Mouse (Mus musculus) midbrain, embryonic 10.5 days (tissue): ENCODE results near the gene Ctsk. TPM values are rescaled to one million over a fixed set of nuclear protein-coding genes. Genes with fewer than 3 reads are reported as not detected.
A peak's percentile ranks its signal among the peaks of the same experiment; 100 is the strongest.

Experiments used
- DNase-seq: peaks from one replicate; pipeline ENCODE4 v3.0.0-alpha.2; 2017; ENCODE audit warnings: low spot score
- H3K27ac ChIP-seq: fragments of 300-500 bp; sonication (generic); replicated peaks from 2 replicates; pipeline ENCODE4 v1.5.1; 2016; ENCODE audit warnings: mild to moderate bottlenecking
- H3K27me3 ChIP-seq: fragments of 300-500 bp; sonication (generic); 2 replicates; pipeline ENCODE4 v1.6.1; 2016; ENCODE audit warnings: low read depth, mild to moderate bottlenecking; ENCODE audit not compliant: poor library complexity, severe bottlenecking
- H3K36me3 ChIP-seq: fragments of 300-500 bp; sonication (generic); 2 replicates; pipeline ENCODE4 v1.6.1; 2016; ENCODE audit warnings: mild to moderate bottlenecking, moderate library complexity
- H3K4me1 ChIP-seq: fragments of 300-500 bp; sonication (generic); 2 replicates; pipeline ENCODE4 v1.6.1; 2016
- H3K4me3 ChIP-seq: fragments of 300-500 bp; sonication (generic); 2 replicates; pipeline ENCODE4 v1.5.1; 2016; ENCODE audit warnings: mild to moderate bottlenecking, moderate library complexity
- H3K9me3 ChIP-seq: fragments of 300-500 bp; sonication (generic); replicated peaks from 2 replicates; pipeline ENCODE4 v1.6.1; 2016; ENCODE audit warnings: mild to moderate bottlenecking
- WGBS: fragments of 180-500 bp; shearing (Covaris S2); methylation state at CpG from one replicate; pipeline ENCODE4 v1.1.7; 2016; 5-methylcytosine and 5-hydroxymethylcytosine counted together
- polyA plus RNA-seq: library from polyadenylated mRNA; unstranded; fragments of >200 nt; fragmentation: Nextera tagmentation; extraction: Ambion mirVana; gene quantifications from 2 replicates; pipeline ENCODE4 v1.2.1, GENCODE M21; 2016

The Ctsk gene
- polyA plus RNA-seq = 2.4 and 4.5 TPM in 2 replicates

DNA sequence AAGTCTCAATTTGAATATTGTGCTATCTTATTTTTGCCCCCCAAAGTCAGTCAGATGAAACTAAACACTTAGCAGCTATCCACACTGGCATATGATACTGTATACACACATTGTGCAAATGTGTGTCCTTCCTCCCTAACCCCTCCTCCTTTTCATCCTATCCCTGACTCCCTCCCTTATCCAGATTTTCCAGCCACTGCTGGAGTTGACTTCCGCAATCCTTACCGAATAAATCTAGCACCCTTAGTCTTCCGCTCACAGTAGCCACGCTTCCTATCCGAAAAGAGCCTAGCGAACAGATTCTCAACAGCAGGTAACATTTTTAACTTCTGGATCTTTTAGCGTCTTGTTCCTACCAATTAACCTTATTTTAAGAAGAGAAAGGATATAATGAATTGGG is at the start of gene Ctsk:
TSS of gene Ctsk (plus strand) at position 233 of the 400 bp plus-strand sequence.
- WGBS = 89% methylated on average over 7 of the region's 7 CpGs
- H3K36me3 ChIP-seq = peaks cover 27% of the 10 kb centered on the region
- H3K4me3 ChIP-seq = no peak within 1 kb of the TSS
- no peaks in the 10 kb centered on the region for H3K27me3 ChIP-seq
- peaks cover 4% of the 10 kb centered on the region; the same call in 1 of the 2 replicates for H3K4me1 ChIP-seq
- H3K9me3 ChIP-seq = no peaks in the 10 kb centered on the region
- DNase-seq = no peak
- H3K27ac ChIP-seq = no peak within 1 kb of the TSS

DNA sequence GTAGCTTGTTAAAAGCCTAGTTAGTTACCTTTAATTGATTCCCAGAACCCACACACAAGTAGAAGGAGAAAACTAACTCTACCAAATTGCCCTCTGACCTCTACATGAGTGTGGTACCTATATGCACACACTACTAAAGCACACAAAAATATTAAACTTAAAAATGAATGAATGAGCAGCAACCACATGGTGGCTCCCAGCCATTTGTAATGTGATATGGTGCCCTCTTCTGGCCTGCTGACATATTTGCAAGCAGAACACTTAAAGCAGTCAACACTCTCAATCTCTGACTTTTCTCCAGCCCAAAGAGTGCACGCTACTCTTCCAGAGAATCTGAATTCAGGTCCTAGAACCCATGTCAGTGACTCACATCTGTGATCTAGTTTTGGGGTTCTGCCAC is 48.6 kb upstream of the Ctsk start:
- H3K4me3 ChIP-seq = no peak overlapping the region

DNA sequence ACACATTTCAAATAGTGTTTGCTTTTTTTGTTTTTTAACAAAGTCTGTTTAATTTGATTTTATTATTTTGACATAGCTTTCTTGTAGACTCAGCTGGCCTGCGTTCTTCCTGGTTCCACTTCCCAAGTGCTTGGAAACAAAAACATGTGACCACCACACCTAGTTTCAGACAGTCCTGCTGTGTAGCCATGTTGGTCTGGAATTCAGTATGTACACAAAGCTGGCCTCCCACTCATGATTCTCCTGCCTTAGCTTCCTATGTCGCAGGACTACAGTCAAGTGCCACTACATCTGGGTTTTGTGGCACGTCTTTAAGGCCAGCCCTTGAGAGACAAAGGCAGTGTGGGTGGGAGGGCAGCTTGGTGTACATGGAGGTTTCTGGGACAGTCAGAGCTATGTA is 48.1 kb upstream of the Ctsk start:
- no peak overlapping the region for H3K27ac ChIP-seq
- 91% methylated on average over 3 of the region's 3 CpGs for WGBS
- no peaks in the 10 kb centered on the region for H3K4me1 ChIP-seq
- H3K27me3 ChIP-seq = no peaks in the 10 kb centered on the region
- no peak for DNase-seq
- H3K4me3 ChIP-seq = no peak overlapping the region
- H3K36me3 ChIP-seq = peaks cover 46% of the 10 kb centered on the region
- no peaks in the 10 kb centered on the region for H3K9me3 ChIP-seq

More for the DNA sequence above, 48.6 kb upstream of the Ctsk start:
- Histone ChIP-seq H3K9me3 (no peaks in the 10 kb centered on the region), H3K36me3 (peaks cover 46% of the 10 kb centered on the region), H3K27ac (no peak overlapping the region), H3K4me1 (no peaks in the 10 kb centered on the region), H3K27me3 (no peaks in the 10 kb centered on the region)
- DNase-seq = peak; percentile 39
- 51% methylated on average over 1 of the region's 1 CpGs for WGBS

DNA sequence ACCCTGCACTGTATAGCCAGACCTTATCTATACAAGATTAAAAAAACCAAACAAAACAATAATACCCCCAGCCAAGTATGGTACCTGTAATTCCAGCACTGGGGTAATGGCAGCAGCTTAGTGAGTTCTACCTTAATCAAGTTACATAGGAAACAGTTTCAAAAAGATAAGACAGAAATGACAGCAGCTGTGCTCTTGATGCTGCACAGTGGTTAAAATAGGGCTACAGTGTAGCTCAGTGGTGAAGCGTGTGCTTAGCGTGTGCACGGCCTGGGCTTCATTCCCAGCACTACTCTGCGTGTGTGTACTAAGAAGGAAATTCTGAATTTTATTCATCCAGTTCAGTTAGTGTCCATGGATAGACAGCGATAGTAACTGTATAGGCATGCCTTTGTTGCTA is 42.7 kb upstream of the Ctsk start:
- Histone ChIP-seq H3K9me3 (no peaks in the 10 kb centered on the region), H3K27ac (no peak overlapping the region), H3K4me3 (no peak overlapping the region), H3K4me1 (no peaks in the 10 kb centered on the region), H3K27me3 (no peaks in the 10 kb centered on the region), H3K36me3 (peaks cover 37% of the 10 kb centered on the region)
- 98% methylated on average over 5 of the region's 5 CpGs for whole genome bisulfite sequencing
- no peak for DNase-seq

DNA sequence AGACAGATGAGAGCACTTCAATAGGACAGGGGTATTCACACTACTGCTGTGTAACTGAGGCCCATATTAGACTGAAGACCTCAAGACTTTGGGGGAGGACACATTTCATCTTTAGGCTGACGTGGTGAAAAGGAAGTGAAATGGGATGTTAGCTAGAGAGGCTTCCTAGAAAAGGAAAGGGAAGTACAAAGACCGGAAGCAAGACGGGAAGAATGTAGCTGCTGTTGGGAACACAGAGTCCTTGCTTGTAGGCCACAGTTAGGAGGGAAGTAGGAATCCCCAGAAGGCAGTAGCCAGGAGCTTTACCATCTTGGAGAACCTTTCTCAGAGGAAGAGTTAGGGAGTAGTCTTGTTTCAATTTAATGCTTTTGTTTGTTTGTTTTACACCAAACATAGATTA is 41.3 kb upstream of the Ctsk start:
- Histone ChIP-seq H3K4me1 (no peaks in the 10 kb centered on the region), H3K4me3 (no peak overlapping the region), H3K36me3 (peaks cover 37% of the 10 kb centered on the region), H3K27me3 (no peaks in the 10 kb centered on the region), H3K9me3 (no peaks in the 10 kb centered on the region), H3K27ac (no peak overlapping the region)
- 83% methylated on average over 3 of the region's 3 CpGs for WGBS
- no peak for DNase-seq

DNA sequence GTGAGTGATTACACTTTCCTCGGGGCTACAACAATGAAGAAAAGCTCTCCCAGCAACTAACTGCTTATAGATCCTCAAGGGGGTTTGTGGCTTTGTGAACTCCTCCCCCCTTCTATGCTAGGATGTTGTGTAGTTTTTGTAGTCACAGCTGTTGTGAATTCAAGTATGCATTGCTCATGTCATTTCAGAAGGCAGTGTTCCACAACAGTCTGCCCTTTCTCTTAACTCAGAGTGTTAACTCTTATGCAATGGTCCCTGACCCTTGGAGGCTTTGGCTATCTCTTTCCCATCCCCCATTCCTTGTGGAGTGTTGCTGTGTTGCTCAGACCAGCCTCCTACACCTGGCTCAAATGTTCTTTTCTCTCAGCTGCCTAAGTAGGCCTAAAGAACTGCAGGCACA is 39.7 kb upstream of the Ctsk start:
- Histone ChIP-seq H3K36me3 (peaks cover 34% of the 10 kb centered on the region), H3K9me3 (no peaks in the 10 kb centered on the region), H3K27me3 (no peaks in the 10 kb centered on the region), H3K27ac (no peak overlapping the region), H3K4me3 (no peak overlapping the region), H3K4me1 (no peaks in the 10 kb centered on the region)
- 76% methylated on average over 1 of the region's 1 CpGs for WGBS
- DNase-seq = no peak

DNA sequence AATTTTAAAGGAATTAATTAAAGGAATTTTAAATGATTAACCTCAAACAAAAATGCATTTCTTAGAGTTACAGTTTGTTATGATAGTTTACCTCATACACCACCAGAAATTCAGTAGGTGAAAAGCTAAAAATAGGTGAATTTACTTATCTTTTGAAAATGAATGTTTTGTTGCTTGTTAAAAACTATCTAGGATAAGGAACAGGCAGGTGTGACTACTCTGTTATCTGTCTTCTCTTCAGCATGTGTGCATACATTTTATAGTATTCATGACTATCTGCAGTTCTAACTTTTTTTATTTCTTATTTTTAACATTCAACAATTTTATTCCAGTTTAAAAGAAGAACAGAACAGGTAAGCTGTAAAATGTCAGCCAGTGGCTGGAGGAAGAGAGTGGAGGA is 35.2 kb upstream of the Ctsk start:
- peaks cover 48% of the 10 kb centered on the region for H3K36me3 ChIP-seq
- no peak for DNase-seq

DNA sequence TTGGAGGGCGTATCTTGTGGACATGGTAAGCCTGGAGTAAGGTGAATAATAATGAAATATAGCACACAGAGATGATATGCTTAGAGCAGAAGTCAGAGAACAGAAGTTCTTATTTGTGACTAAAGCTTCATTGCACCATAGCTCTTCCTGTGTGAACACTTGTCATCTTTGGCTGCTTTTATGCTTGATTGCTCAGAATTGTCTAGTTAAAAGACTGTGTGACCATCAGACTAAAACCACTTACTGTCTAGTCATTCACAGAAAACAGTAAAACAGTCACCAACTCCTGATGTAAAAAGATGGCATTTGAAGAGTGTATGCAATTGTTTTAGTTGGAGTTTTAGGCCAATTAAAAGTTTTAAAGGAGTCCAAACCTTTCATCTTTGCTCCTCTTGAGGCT is 20.1 kb upstream of the Ctsk start:
- Histone ChIP-seq H3K27me3 (no peaks in the 10 kb centered on the region), H3K27ac (no peak overlapping the region), H3K9me3 (no peaks in the 10 kb centered on the region), H3K4me3 (no peak overlapping the region), H3K36me3 (peaks cover 79% of the 10 kb centered on the region), H3K4me1 (no peaks in the 10 kb centered on the region)
- no peak for DNase-seq
- WGBS = 94% methylated on average over 1 of the region's 1 CpGs

More for the DNA sequence above, 35.2 kb upstream of the Ctsk start:
- Histone ChIP-seq H3K4me1 (no peaks in the 10 kb centered on the region), H3K27me3 (no peaks in the 10 kb centered on the region), H3K9me3 (no peaks in the 10 kb centered on the region), H3K27ac (no peak overlapping the region), H3K4me3 (no peak overlapping the region)

DNA sequence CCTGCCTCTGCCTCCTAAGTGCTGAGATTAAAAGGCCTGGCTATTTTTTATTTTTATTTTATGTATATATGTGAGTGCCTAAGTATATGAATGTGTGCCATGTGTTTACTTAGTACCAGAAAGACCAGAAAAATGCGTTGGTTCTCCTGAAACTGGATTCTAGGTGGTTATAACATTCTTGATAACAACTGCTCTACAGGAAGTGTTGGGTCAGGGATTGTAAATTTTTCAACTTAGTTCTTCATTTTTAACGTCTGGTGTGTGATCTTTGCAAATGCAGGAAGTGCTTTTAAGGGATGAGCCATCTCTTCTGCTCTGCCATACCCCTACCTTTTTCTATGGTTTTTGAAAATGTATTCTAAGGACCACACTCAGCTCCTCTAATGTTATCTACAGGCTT is 12.6 kb upstream of the Ctsk start:
- no peaks in the 10 kb centered on the region for H3K27me3 ChIP-seq
- DNase-seq = no peak
- no peak overlapping the region for H3K27ac ChIP-seq
- WGBS = 91% methylated on average over 2 of the region's 2 CpGs
- no peaks in the 10 kb centered on the region for H3K9me3 ChIP-seq
- H3K4me1 ChIP-seq = no peaks in the 10 kb centered on the region
- H3K36me3 ChIP-seq = peaks cover 88% of the 10 kb centered on the region
- H3K4me3 ChIP-seq = no peak overlapping the region

DNA sequence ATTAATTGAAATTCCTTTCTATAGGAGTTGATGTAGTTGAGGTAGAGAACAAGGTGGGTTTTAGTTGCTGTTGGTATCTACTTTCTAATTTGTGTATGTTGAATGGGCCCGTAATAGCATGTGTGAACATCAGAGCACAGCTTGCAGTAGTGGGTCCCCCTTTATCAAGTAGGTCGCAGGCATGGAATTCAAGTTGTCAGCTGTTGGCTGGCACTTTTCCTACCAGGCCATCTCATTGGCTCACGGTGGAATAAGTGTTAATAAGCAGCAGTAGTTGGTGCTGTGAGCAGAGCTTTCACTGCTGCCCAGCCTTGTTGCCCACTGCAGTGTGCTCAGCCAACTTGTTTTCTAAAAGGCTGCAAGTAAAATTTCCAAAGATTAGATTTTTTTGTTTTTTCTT is 10.4 kb upstream of the Ctsk start:
- H3K4me3 ChIP-seq = no peak overlapping the region
- H3K27me3 ChIP-seq = no peaks in the 10 kb centered on the region
- WGBS = 91% methylated on average over 3 of the region's 3 CpGs
- no peaks in the 10 kb centered on the region for H3K4me1 ChIP-seq
- H3K9me3 ChIP-seq = no peaks in the 10 kb centered on the region
- DNase-seq = no peak
- H3K36me3 ChIP-seq = peaks cover 92% of the 10 kb centered on the region
- H3K27ac ChIP-seq = no peak overlapping the region

DNA sequence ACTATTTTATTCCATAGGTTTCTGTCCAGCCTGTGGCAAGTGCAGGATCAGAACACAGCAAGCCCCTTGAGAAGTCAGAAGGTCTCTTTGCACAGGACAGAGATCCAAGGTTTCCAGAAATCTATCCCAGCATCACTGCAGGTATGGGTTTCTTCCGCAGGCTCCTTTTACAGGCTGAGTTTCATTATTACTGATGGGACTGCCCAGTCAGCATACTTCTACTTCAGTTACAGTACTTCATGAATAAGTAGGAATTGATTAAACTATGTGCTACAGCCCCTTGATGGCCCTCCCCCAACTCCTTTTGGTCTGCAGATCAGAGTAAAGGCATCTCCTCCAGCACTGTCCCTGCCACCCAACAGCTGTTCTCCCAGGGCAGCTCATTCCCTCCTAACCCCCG is 8.8 kb upstream of the Ctsk start:
- no peaks in the 10 kb centered on the region for H3K27me3 ChIP-seq
- no peak for DNase-seq
- H3K9me3 ChIP-seq = no peaks in the 10 kb centered on the region
- H3K27ac ChIP-seq = no peak overlapping the region
- 89% methylated on average over 2 of the region's 2 CpGs for WGBS
- peaks cover 95% of the 10 kb centered on the region for H3K36me3 ChIP-seq
- no peaks in the 10 kb centered on the region for H3K4me1 ChIP-seq
- H3K4me3 ChIP-seq = no peak overlapping the region

DNA sequence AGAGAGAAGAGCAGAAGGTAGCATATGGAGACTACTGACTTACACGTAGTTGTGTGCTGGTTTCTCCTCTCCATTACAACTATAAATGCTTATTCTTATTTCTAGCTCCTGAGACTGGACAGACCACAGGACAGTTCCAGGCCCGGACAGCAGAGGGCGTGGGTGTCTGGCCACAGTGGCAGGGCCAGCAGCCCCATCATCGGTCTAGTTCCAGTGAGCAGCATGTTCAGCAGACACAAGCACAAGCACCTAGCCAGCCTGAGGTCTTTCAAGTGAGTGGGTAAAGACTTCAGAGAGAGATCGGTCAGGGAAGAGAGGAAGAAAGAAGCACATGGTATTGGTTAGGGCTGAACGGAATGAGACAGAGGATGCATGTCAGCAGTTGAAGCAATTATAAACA is 4.7 kb upstream of the Ctsk start:
- Histone ChIP-seq H3K36me3 (peaks cover 68% of the 10 kb centered on the region), H3K27me3 (no peaks in the 10 kb centered on the region), H3K27ac (no peak overlapping the region), H3K4me3 (no peak overlapping the region), H3K9me3 (no peaks in the 10 kb centered on the region), H3K4me1 (no peaks in the 10 kb centered on the region)
- 66% methylated on average over 6 of the region's 6 CpGs for WGBS
- peak; percentile 60 for DNase-seq

DNA sequence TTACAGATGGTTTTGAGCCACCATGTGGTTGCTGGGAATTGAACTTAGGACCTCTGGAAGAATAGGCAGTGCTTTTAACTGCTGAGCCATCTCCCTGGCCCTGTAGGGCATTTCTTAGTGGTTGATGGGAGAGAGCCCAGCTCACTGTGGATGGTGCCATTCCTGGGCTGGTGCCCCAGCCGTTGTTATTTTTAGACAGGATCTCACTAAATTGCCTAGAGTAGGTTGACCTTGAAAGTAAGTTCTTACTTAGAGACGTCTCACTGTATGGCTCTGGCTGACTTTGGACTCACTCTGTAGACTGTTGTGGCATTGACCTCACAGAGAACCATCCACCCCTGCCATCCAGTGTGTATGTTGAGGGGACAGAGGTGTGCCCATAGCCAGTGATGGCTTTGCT is 827 bp upstream of the Ctsk start:
- WGBS = 87% methylated on average over 2 of the region's 2 CpGs
- Histone ChIP-seq H3K9me3 (no peaks in the 10 kb centered on the region), H3K27me3 (no peaks in the 10 kb centered on the region), H3K36me3 (peaks cover 35% of the 10 kb centered on the region), H3K4me1 (peaks cover 4% of the 10 kb centered on the region; the same call in 1 of the 2 replicates), H3K27ac (no peak overlapping the region), H3K4me3 (no peak overlapping the region)
- no peak for DNase-seq

DNA sequence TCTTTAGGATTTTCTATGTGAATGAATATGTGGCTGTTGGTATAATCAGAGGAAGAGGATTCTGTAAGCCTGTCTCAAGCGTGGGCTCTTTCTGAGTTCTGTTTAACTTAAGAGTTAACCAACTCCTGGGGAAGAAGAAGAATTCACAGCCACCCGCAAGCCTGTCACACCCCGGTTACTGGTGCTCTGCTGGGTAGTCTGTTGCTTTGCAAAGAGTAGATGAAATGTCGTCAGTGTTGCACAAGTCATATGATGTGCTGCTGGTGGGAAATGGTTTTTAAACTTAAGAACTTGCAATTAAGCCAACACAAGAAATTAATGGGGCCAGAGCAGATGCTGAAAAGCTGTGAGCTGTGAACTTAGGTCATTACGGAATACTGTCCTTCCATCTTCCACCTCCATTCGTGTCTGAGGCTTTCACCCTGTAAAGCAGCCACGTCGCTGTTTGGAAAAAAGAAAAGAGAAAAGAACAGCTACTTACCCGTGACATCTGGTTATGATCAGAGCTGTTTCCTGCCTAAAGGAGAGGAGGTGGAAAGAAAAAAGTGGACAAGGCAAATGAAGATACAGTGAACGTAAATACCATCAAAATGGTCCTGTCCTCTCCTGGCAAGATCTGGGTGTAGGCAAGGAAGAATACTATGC is 562 bp downstream of the Ctsk start:
- Histone ChIP-seq H3K27me3 (no peaks in the 10 kb centered on the region), H3K4me1 (peaks cover 4% of the 10 kb centered on the region; the same call in 1 of the 2 replicates), H3K27ac (no peak overlapping the region), H3K9me3 (no peaks in the 10 kb centered on the region), H3K36me3 (peaks cover 21% of the 10 kb centered on the region), H3K4me3 (no peak overlapping the region)
- no peak for DNase-seq
- 70% methylated on average over 10 of the region's 10 CpGs for WGBS
